Comparison of ENCODE assay signal across 12 mouse cellular contexts in genomic region chr9:21762135-21762534, GRCm38 (mm10). TPM values are rescaled to one million over a fixed set of nuclear protein-coding genes. Genes with fewer than 3 reads are reported as not detected.
DNase-seq lines count a peak whose midpoint lies in the region; ATAC-seq and TF ChIP-seq lines count a peak whose summit lies in the region.
"Had no signal": no experiment of that assay in that cellular context is flagged by ENCODE, and none has a peak within 500 bp of the region (broad histone marks: within the 10 kb centered on the region; RNA-seq: fewer than 3 reads in every experiment).

No protein-coding gene starts in this region.

- no peak for TF ChIP-seq EP300 in stomach, postnatal 0 days (optimal IDR thresholded peaks at IDR 0.05)

- H3K27me3 ChIP-seq in liver, embryonic 15.5 days = no peaks in the 10 kb centered on the region
- no peaks in the 10 kb centered on the region for H3K27me3 ChIP-seq in intestine, embryonic 15.5 days (replicated peaks)
- H3K27me3 ChIP-seq in stomach, postnatal 0 days (ENCODE audit: control insufficient read depth, insufficient read depth, low read length) = no peaks in the 10 kb centered on the region
- H3K27me3 ChIP-seq: kidney, embryonic 15.5 days; limb, embryonic 13.5 days had no signal

- peaks cover 9% of the 10 kb centered on the region for H3K36me3 ChIP-seq in liver, embryonic 15.5 days (replicated peaks)
- peaks cover 7% of the 10 kb centered on the region; the same call in 1 of the 2 replicates for H3K36me3 ChIP-seq in intestine, embryonic 15.5 days
- 0 out of 2 replicates have a peak, but pooled peaks cover 2% of the 10 kb centered on the region for H3K36me3 ChIP-seq in stomach, postnatal 0 days (ENCODE audit: control insufficient read depth, insufficient read depth, low read length)

- peaks cover 42% of the 10 kb centered on the region for H3K4me1 ChIP-seq in liver, embryonic 15.5 days (replicated peaks)
- H3K4me1 ChIP-seq in brown adipose tissue, adult 24 weeks (ENCODE audit: control insufficient read depth, insufficient read depth, insufficient read length, low read length) = peaks cover 10% of the 10 kb centered on the region
- peaks cover 13% of the 10 kb centered on the region for H3K4me1 ChIP-seq in intestine, embryonic 15.5 days (replicated peaks)
- no peaks in the 10 kb centered on the region for H3K4me1 ChIP-seq in stomach, postnatal 0 days (replicated peaks; ENCODE audit: control insufficient read depth, insufficient read depth)

- DNase-seq in liver = no peak
- peak; percentile 63 for DNase-seq in stomach, postnatal 0 days (ENCODE audit: low spot score)
- no peak for DNase-seq in frontal cortex, postnatal 14 days (ENCODE audit: low spot score in 2 of 2)
- no peak for DNase-seq in kidney, postnatal 10 days
- DNase-seq: cerebellum, postnatal 25 days; layer of hippocampus, adult 9-11 months had no signal

- 0 out of 2 replicates have a peak overlapping the region, but pooled peaks have one; percentile 16 for H3K27ac ChIP-seq in liver, embryonic 15.5 days (replicated peaks)
- peak overlapping the region; percentile 28 for H3K27ac ChIP-seq in brown adipose tissue, adult 24 weeks (replicated peaks; ENCODE audit: low read depth, low read length)
- H3K27ac ChIP-seq in intestine, embryonic 15.5 days = peak overlapping the region; percentile 54; the same call in 1 of the 2 replicates
- peak overlapping the region; percentile 24; the same call in 1 of the 2 replicates for H3K27ac ChIP-seq in stomach, postnatal 0 days (replicated peaks)
- H3K27ac ChIP-seq: kidney, embryonic 15.5 days; limb, embryonic 13.5 days had no signal

- no peak for ATAC-seq in liver, embryonic 15.5 days (ENCODE audit: insufficient read depth)
- peak; percentile 32 for ATAC-seq in intestine, embryonic 15.5 days
- ATAC-seq in stomach, postnatal 0 days (ENCODE audit: low FRiP score, low TSS enrichment) = peak; percentile 51

- no peak overlapping the region for H3K4me3 ChIP-seq in liver, embryonic 15.5 days (replicated peaks)
- H3K4me3 ChIP-seq in brown adipose tissue, adult 24 weeks (ENCODE audit: insufficient read depth, low read depth, low read length) = no peak overlapping the region
- no peak overlapping the region for H3K4me3 ChIP-seq in intestine, embryonic 15.5 days (replicated peaks)
- no peak overlapping the region for H3K4me3 ChIP-seq in stomach, postnatal 0 days (ENCODE audit: low read depth, low read length)
- H3K4me3 ChIP-seq: kidney, embryonic 15.5 days; limb, embryonic 13.5 days; myocyte had no signal

- H3K9me3 ChIP-seq in liver, embryonic 15.5 days (replicated peaks) = no peaks in the 10 kb centered on the region
- no peaks in the 10 kb centered on the region for H3K9me3 ChIP-seq in intestine, embryonic 15.5 days
- no peaks in the 10 kb centered on the region for H3K9me3 ChIP-seq in stomach, postnatal 0 days (ENCODE audit: control insufficient read depth, low read length)
- H3K9me3 ChIP-seq: kidney, embryonic 15.5 days; limb, embryonic 13.5 days had no signal

- H3K9ac ChIP-seq in liver, embryonic 15.5 days = no peak overlapping the region
- H3K9ac ChIP-seq in intestine, embryonic 15.5 days = no peak overlapping the region
- H3K9ac ChIP-seq in stomach, postnatal 0 days (ENCODE audit: low read length) = no peak overlapping the region
- H3K9ac ChIP-seq: kidney, embryonic 15.5 days; limb, embryonic 13.5 days had no signal

- H3K4me2 ChIP-seq in liver, embryonic 15.5 days = no peak overlapping the region
- no peak overlapping the region for H3K4me2 ChIP-seq in intestine, embryonic 15.5 days (replicated peaks)
- H3K4me2 ChIP-seq in stomach, postnatal 0 days (replicated peaks; ENCODE audit: low read depth) = no peak overlapping the region
- H3K4me2 ChIP-seq: kidney, embryonic 15.5 days; limb, embryonic 13.5 days had no signal

- no peak for TF ChIP-seq CTCF in stomach, postnatal 0 days (IDR thresholded peaks at IDR 0.05; ENCODE audit: low read depth)

RNA-seq across cellular contexts. Expression of gene Spc24, which starts 2.0 kb away (rescaled TPM):
- polyA plus RNA-seq in liver, embryonic 15.5 days (2015; fragmentation: Nextera tagmentation; extraction: Ambion mirVana) = 76.8 and 82.2 TPM in 2 replicates
- polyA plus RNA-seq in brown adipose tissue, adult 24 weeks (2012; ENCODE audit: insufficient read depth, insufficient read length, missing spikeins) = not detected in 2 replicates
- 94.2 and 107 TPM in 2 replicates for polyA plus RNA-seq in intestine, embryonic 15.5 days (2015; fragmentation: Nextera tagmentation; extraction: Ambion mirVana)
- 29.2 and 31.2 TPM in 2 replicates for polyA plus RNA-seq in stomach, postnatal 0 days (2015; fragmentation: Nextera tagmentation; extraction: Ambion mirVana)

RNA-seq across cellular contexts. Expression of gene Kank2, which starts 36.4 kb away (rescaled TPM):
- 4.8 and 5.5 TPM in 2 replicates for polyA plus RNA-seq in liver, embryonic 15.5 days (2015; fragmentation: Nextera tagmentation; extraction: Ambion mirVana)
- polyA plus RNA-seq in brown adipose tissue, adult 24 weeks (2012; ENCODE audit: insufficient read depth, insufficient read length, missing spikeins) = 19.7 and 29.7 TPM in 2 replicates
- 16.3 and 16.7 TPM in 2 replicates for polyA plus RNA-seq in intestine, embryonic 15.5 days (2015; fragmentation: Nextera tagmentation; extraction: Ambion mirVana)
- polyA plus RNA-seq in stomach, postnatal 0 days (2015; fragmentation: Nextera tagmentation; extraction: Ambion mirVana) = 7.3 and 7.5 TPM in 2 replicates

RNA-seq across cellular contexts. Expression of gene Ldlr, which starts 38.9 kb away (rescaled TPM):
- polyA plus RNA-seq in liver, embryonic 15.5 days (2015; fragmentation: Nextera tagmentation; extraction: Ambion mirVana) = 24.5 and 24.6 TPM in 2 replicates
- polyA plus RNA-seq in brown adipose tissue, adult 24 weeks (2012; ENCODE audit: insufficient read depth, insufficient read length, missing spikeins) = 11.2 and 29.0 TPM in 2 replicates
- 76.7 and 81.2 TPM in 2 replicates for polyA plus RNA-seq in intestine, embryonic 15.5 days (2015; fragmentation: Nextera tagmentation; extraction: Ambion mirVana)
- 28.9 and 30.4 TPM in 2 replicates for polyA plus RNA-seq in stomach, postnatal 0 days (2015; fragmentation: Nextera tagmentation; extraction: Ambion mirVana)

Comparison
In these comparisons a context has a peak if more than half of its experiments do, and no peak if none do; other contexts are left out.
1. RNA of gene Spc24, which starts 2.0 kb away (polyA plus RNA-seq): 94.2 to 107 TPM in intestine, embryonic 15.5 days, 76.8 to 82.2 TPM in liver, embryonic 15.5 days and 29.2 to 31.2 TPM in stomach, postnatal 0 days; not detected in brown adipose tissue, adult 24 weeks; every median in the first group is over 10 times any median in the second.
2. Peak in every context shown above with its lines, with median percentiles within 50 percentile points of each other: H3K27ac ChIP-seq.